Mouse (Mus musculus): ENCODE measurements around the gene Tti1.

DNA sequence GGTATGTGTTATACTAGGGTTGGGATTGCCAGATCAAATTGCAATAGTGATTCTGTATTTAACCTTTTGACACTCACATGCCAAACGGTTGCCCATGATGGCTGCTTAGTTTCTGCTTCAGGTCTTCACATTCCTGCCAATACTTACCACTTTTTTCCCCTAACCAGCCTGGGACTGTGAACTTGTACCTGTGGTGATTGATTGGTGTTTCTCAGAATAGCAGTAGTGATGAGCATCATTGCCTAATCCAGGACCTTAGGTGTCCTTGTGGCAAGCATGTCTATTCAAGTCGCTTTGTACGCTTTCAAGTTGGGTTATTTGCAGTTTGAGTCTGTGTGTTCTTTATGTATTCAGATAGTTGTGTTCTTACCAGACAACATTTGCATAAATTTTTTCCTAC lies 34.8 kb upstream of the Tti1 start:
- no peak for TF ChIP-seq CTCF (IDR thresholded peaks at IDR 0.05)
- TF ChIP-seq EP300 (IDR thresholded peaks at IDR 0.05), result no peak

Data from lung, postnatal 0 days (tissue).